ENCODE assay signal across 10 mouse cellular contexts in genomic region chr12:84212297-84212696, GRCm38 (mm10). TPM values are rescaled to one million over a fixed set of nuclear protein-coding genes. Genes with fewer than 3 reads are reported as not detected.
DNase-seq lines count a peak whose midpoint lies in the region; ATAC-seq lines count a peak whose summit lies in the region.
"Had no signal": no experiment of that assay in that cellular context is flagged by ENCODE, and none has a peak within 500 bp of the region (broad histone marks: within the 10 kb centered on the region; RNA-seq: fewer than 3 reads in every experiment).

No protein-coding gene starts in this region.

- no peak overlapping the region for H3K9ac ChIP-seq in kidney, embryonic 14.5 days (ENCODE audit: low read depth, low read length)
- H3K9ac ChIP-seq: liver, embryonic 14.5 days had no signal

- H3K27ac ChIP-seq in kidney, embryonic 14.5 days (ENCODE audit: low read depth, low read length): no peak overlapping the region
- H3K27ac ChIP-seq: liver, embryonic 14.5 days had no signal

- 27% methylated on average over 4 of the region's 4 CpGs for WGBS in kidney, embryonic 14.5 days

- peaks cover 5% of the 10 kb centered on the region; the same call in 1 of the 2 replicates for H3K36me3 ChIP-seq in kidney, embryonic 14.5 days (ENCODE audit: control insufficient read depth, insufficient read depth, low read length)

- no peaks in the 10 kb centered on the region for H3K9me3 ChIP-seq in kidney, embryonic 14.5 days (ENCODE audit: control insufficient read depth, low read length)

- no peak for ATAC-seq in kidney, embryonic 14.5 days (ENCODE audit: low FRiP score, low TSS enrichment)

- no peak overlapping the region for H3K4me2 ChIP-seq in kidney, embryonic 14.5 days (replicated peaks; ENCODE audit: low read depth, low read length)

- no peaks in the 10 kb centered on the region for H3K27me3 ChIP-seq in kidney, embryonic 14.5 days (ENCODE audit: control insufficient read depth, insufficient read depth, low read length)

- H3K4me3 ChIP-seq in kidney, embryonic 14.5 days (ENCODE audit: low read length): no peak overlapping the region

- peaks cover 39% of the 10 kb centered on the region for H3K4me1 ChIP-seq in kidney, embryonic 14.5 days (ENCODE audit: control insufficient read depth, insufficient read depth, low read length)

- peak; percentile 74 for DNase-seq in kidney, adult 11 months
- DNase-seq in NIH3T3 (ENCODE audit: low read depth): peak; percentile 71
- DNase-seq in adrenal gland, postnatal 36 days: peak; percentile 75 to 82
- peak; percentile 84 to 90 for DNase-seq in kidney, postnatal 25 days
- no peak for DNase-seq in right cerebral cortex, postnatal 10 days (ENCODE audit: low spot score in 2 of 2)
- no peak for DNase-seq in frontal cortex, postnatal 14 days (ENCODE audit: low spot score in 2 of 2)
- no peak for DNase-seq in left cerebral cortex, adult 8-10 months (ENCODE audit: low spot score in 2 of 2)
- DNase-seq: cerebellum, postnatal 25 days had no signal

RNA-seq across cellular contexts. Expression of gene Elmsan1, which starts 6.4 kb away (rescaled TPM):
- 5.8 and 9.3 TPM in 2 replicates for polyA plus RNA-seq in kidney, embryonic 14.5 days (2014; fragmentation: Nextera tagmentation; extraction: Ambion mirVana)
- total RNA-seq in adrenal gland, postnatal 36 days (2021): 10 to 100 TPM; 18.1 to 23.8 TPM
- 10 to 100 TPM; 17.8 to 23.3 (median 20.3) TPM for total RNA-seq in left cerebral cortex, adult 8-10 months (2022)

Comparison
In these comparisons a context has a peak if more than half of its experiments do, and no peak if none do; other contexts are left out.
1. DNase-seq: peak in kidney, adult 11 months (single experiment), NIH3T3 (single experiment), adrenal gland, postnatal 36 days (2 of 2) and kidney, postnatal 25 days (2 of 2); none in right cerebral cortex, postnatal 10 days (0 of 2), frontal cortex, postnatal 14 days (0 of 2) and left cerebral cortex, adult 8-10 months (0 of 2).